Mouse (Mus musculus) CH12.LX (cell line): ENCODE measurements around the gene Ciapin1. TPM values are rescaled to one million over a fixed set of nuclear protein-coding genes. Genes with fewer than 3 reads are reported as not detected.

Source experiments
- DNase-seq: peaks from one replicate; pipeline ENCODE4 v3.0.0-alpha.2; 2013; ENCODE audit errors: extremely low read depth
- H3K27ac ChIP-seq: 2 replicates; pipeline ENCODE4 v1.5.1; 2012; ENCODE audit warnings: low read depth, mild to moderate bottlenecking, control low read depth, moderate library complexity; ENCODE audit not compliant: insufficient read depth
- H3K27me3 ChIP-seq: replicated peaks from 2 replicates; pipeline ENCODE3; 2012; ENCODE audit warnings: inconsistent platforms
- H3K36me3 ChIP-seq, 2 experiments: replicated peaks in 1 of 2; 2 replicates each; pipeline versions ENCODE3 to v1.6.1; 2012; ENCODE audit warnings: inconsistent platforms in 1 of 2, low read length in 1 of 2, mild to moderate bottlenecking in 1 of 2, mixed read lengths in 1 of 2, moderate library complexity in 1 of 2; ENCODE audit not compliant: control insufficient read depth in 1 of 2, insufficient read depth in 1 of 2
- H3K4me1 ChIP-seq, 2 experiments: 2 replicates each; pipeline ENCODE4 v1.6.1; 2012; ENCODE audit warnings: inconsistent platforms in 1 of 2, moderate library complexity in 1 of 2; ENCODE audit not compliant: insufficient read depth in 2 of 2, control insufficient read depth in 1 of 2
- H3K4me2 ChIP-seq: 2 replicates; pipeline ENCODE4 v1.6.1; 2012; ENCODE audit warnings: low read depth, mild to moderate bottlenecking, control low read depth; ENCODE audit not compliant: poor library complexity, insufficient read depth, severe bottlenecking
- H3K4me3 ChIP-seq, 3 experiments: fragments of 150-350 bp in 1 of 3; sonication (generic) in 1 of 3; replicated peaks in 1 of 3; 2 replicates each; pipeline versions ENCODE3 to v1.5.1; 2011 to 2012; ENCODE audit warnings: low read depth in 2 of 3, low read length in 2 of 3, mild to moderate bottlenecking in 2 of 3, moderate library complexity in 2 of 3, control low read depth in 1 of 3, improper control_type of control experiment in 1 of 3, inconsistent platforms in 1 of 3, mixed read lengths in 1 of 3; ENCODE audit not compliant: poor library complexity in 1 of 3
- H3K79me2 ChIP-seq: replicated peaks from 2 replicates; pipeline ENCODE4 v1.6.1; 2012; ENCODE audit warnings: mild to moderate bottlenecking, moderate library complexity; ENCODE audit not compliant: control insufficient read depth, poor library complexity, insufficient read depth, severe bottlenecking; ENCODE audit errors: extremely low read depth
- H3K9ac ChIP-seq: 2 replicates; pipeline ENCODE4 v1.6.1; 2012; ENCODE audit warnings: low read depth, mild to moderate bottlenecking, control low read depth, moderate library complexity; ENCODE audit not compliant: insufficient read depth
- H3K9me3 ChIP-seq: replicated peaks from 2 replicates; pipeline ENCODE3; 2012; ENCODE audit warnings: low read length, inconsistent platforms, mixed read lengths
- BHLHE40 ChIP-seq: IDR thresholded peaks from 2 replicates; pipeline ENCODE4 v1.6.1; 2011; ENCODE audit warnings: mild to moderate bottlenecking, low read depth, low read length, improper control_type of control experiment
- E2F4 ChIP-seq: IDR thresholded peaks from 2 replicates; pipeline ENCODE4 v1.6.1; 2011; ENCODE audit warnings: low read depth, low read length, improper control_type of control experiment; ENCODE audit not compliant: insufficient replicate concordance
- ELF1 ChIP-seq: IDR thresholded peaks from 2 replicates; pipeline ENCODE4 v1.6.1; 2014; ENCODE audit warnings: low read depth, mild to moderate bottlenecking, inconsistent platforms, low read length, improper control_type of control experiment
- ETS1 ChIP-seq: conservative IDR thresholded peaks from 2 replicates; pipeline ENCODE4 v1.6.1; 2012; ENCODE audit warnings: low read depth, mild to moderate bottlenecking, inconsistent platforms, low read length, improper control_type of control experiment, moderate library complexity
- GABPA ChIP-seq: IDR thresholded peaks from 2 replicates; pipeline ENCODE4 v1.6.1; 2012; ENCODE audit warnings: low read depth, low read length, improper control_type of control experiment, inconsistent platforms; ENCODE audit not compliant: insufficient replicate concordance
- HCFC1 ChIP-seq: IDR thresholded peaks from 2 replicates; pipeline ENCODE4 v1.6.1; 2012; ENCODE audit warnings: low read depth, mild to moderate bottlenecking, inconsistent platforms, low read length, improper control_type of control experiment
- JUND ChIP-seq: conservative IDR thresholded peaks from 2 replicates; pipeline ENCODE4 v1.6.1; 2011; ENCODE audit warnings: low read depth, low read length, improper control_type of control experiment
- MAFK ChIP-seq: IDR thresholded peaks from 2 replicates; pipeline ENCODE4 v1.6.1; 2011; ENCODE audit warnings: low read length, improper control_type of control experiment; ENCODE audit not compliant: insufficient replicate concordance
- MXI1 ChIP-seq: IDR thresholded peaks from 2 replicates; pipeline ENCODE4 v1.6.1; 2011; ENCODE audit warnings: mild to moderate bottlenecking, low read depth, low read length, improper control_type of control experiment
- MYC ChIP-seq: IDR thresholded peaks from 2 replicates; pipeline ENCODE4 v1.6.1; 2011; ENCODE audit warnings: low read depth, mild to moderate bottlenecking, improper control_type of control experiment, low read length
- PAX5 ChIP-seq: IDR thresholded peaks from 2 replicates; pipeline ENCODE4 v1.6.1; 2012; ENCODE audit warnings: low read length, inconsistent platforms, mixed read lengths
- POLR2AphosphoS2 ChIP-seq: IDR thresholded peaks from 2 replicates; pipeline ENCODE4 v1.6.1; 2011; ENCODE audit warnings: low read depth, low read length, improper control_type of control experiment
- SIN3A ChIP-seq: IDR thresholded peaks from 2 replicates; pipeline ENCODE4 v1.6.1; 2012; ENCODE audit warnings: low read length, improper control_type of control experiment, inconsistent platforms
- SMC3 ChIP-seq: IDR thresholded peaks from 2 replicates; pipeline ENCODE4 v1.6.1; 2011; ENCODE audit warnings: low read depth, low read length, improper control_type of control experiment
- TCF12 ChIP-seq: IDR thresholded peaks from 2 replicates; pipeline ENCODE4 v1.6.1; 2014; ENCODE audit warnings: low read depth, mild to moderate bottlenecking, inconsistent platforms, low read length, improper control_type of control experiment
- UBTF ChIP-seq: IDR thresholded peaks from 2 replicates; pipeline ENCODE4 v1.6.1; 2012; ENCODE audit warnings: low read depth, mild to moderate bottlenecking, inconsistent platforms, low read length, improper control_type of control experiment, moderate library complexity
- USF1 ChIP-seq: IDR thresholded peaks from 2 replicates; pipeline ENCODE4 v1.6.1; 2014; ENCODE audit warnings: low read depth, mild to moderate bottlenecking, inconsistent platforms, low read length, improper control_type of control experiment
- ZC3H11A ChIP-seq: IDR thresholded peaks from 2 replicates; pipeline ENCODE4 v1.6.1; 2012; ENCODE audit warnings: low read depth, mild to moderate bottlenecking, inconsistent platforms, low read length, improper control_type of control experiment
- ZMIZ1 ChIP-seq: IDR thresholded peaks from 2 replicates; pipeline ENCODE4 v1.6.1; 2012; ENCODE audit warnings: low read depth, mild to moderate bottlenecking, inconsistent platforms, low read length, improper control_type of control experiment
- dilution Hi-C: fragments of 300-500 bp; cut with MboI; formaldehyde crosslinking; loops from 2 replicates; pipeline ENCODE4 v1.14.3; 2020; ENCODE audit warnings: low sequenced_read_pairs; ENCODE audit not compliant: extremely low pct_unique_long_range_greater_than_20kb, extremely low pct_ligation_motif_present
- in situ Hi-C: fragments of 300-500 bp; cut with MboI; formaldehyde crosslinking; loops from 3 replicates; pipeline ENCODE4 v1.14.3; 2019; ENCODE audit warnings: low sequenced_read_pairs, low pct_ligation_motif_present, low pct_unique_long_range_greater_than_20kb, mixed read lengths
- polyA plus RNA-seq: library from polyadenylated mRNA; unstranded; fragments of >175 nt; gene quantifications from 2 replicates; pipeline ENCODE4 v1.2.1, GENCODE M21; 2012; ENCODE audit warnings: low read depth; ENCODE audit not compliant: insufficient read length
- total RNA-seq, 2 experiments: library from RNA; depleted of rRNA; stranded (reverse); fragments of 300-350 nt in 1 of 2; fragments of >200 nt in 1 of 2; gene quantifications; 2 replicates each; pipeline ENCODE4 v1.2.3; 2012 to 2014

Gene Ciapin1
- total and polyA plus RNA-seq, 3 experiments: 83.1 to 139 (median 97.1) TPM

DNA sequence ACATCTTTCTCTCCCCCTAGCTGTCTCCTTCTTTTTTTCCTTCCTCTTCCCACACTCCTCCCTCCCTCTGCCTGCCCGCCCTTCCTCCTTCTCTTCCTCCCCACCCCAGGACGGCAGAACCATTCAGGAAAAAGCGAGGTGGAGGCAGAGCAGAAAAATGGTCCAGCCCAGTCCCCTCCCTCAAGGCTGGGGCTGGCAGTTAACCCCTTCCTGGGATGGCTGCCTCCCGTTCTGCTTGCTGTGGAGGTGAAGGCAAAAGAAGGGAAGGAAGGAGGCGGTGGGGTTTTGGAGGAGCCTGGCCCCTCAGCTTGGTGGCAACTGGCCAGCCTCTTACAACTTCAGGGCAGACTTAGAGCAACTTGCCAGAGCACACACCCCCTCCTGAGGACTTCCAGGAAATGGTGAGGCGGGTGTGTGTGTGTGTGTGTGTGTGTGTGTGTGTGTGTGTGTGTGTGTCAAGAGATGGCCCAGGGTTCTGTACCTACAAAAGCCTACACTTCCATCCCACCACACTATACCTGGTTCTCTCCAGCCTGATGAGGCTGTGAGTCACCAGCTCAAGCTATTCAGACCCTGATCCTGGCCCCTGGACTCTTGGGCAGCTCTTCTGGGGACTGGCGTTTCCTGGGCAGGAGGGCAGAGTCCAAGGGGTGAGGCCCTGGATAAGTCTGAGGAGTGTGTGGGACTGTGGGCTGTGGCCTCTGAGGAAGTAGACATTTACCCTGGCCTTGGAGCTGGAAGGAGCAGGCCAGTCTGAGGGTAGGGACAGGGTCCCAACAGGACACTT is 33.1 kb upstream of the Ciapin1 start:
- no peak overlapping the region for H3K9ac ChIP-seq
- no peak overlapping the region for H3K4me3 ChIP-seq
- no peaks in the 10 kb centered on the region for H3K9me3 ChIP-seq
- peaks cover 7 to 38% of the 10 kb centered on the region in 2 experiments for H3K36me3 ChIP-seq
- H3K79me2 ChIP-seq: no peaks in the 10 kb centered on the region
- no peak overlapping the region for H3K4me2 ChIP-seq
- H3K27ac ChIP-seq: no peak overlapping the region
- dilution Hi-C loops (no loop called here), in situ Hi-C loops (loop anchor here (5.0 kb wide), 1 partner anchor 36 kb away; no protein-coding TSS in a partner anchor)
- no peak for DNase-seq
- peaks cover 17% of the 10 kb centered on the region for H3K27me3 ChIP-seq
- H3K4me1 ChIP-seq: peaks cover 0 to 26% of the 10 kb centered on the region in 2 experiments; a peak in 2 of 4 replicates
- no peak for TF ChIP-seq GABPA
- no peak for TF ChIP-seq BHLHE40
- TF ChIP-seq TCF12: no peak
- TF ChIP-seq HCFC1: no peak
- no peak for TF ChIP-seq UBTF
- no peak for TF ChIP-seq ETS1
- TF ChIP-seq, all 38 proteins: peak for 0

GRCm38 (mm10) chr8:94870474-94871107 is 32.4 kb upstream of the Ciapin1 start:
- TF ChIP-seq POLR2AphosphoS2 (no peak), USF1 (no peak), JUND (no peak), SMC3 (no peak)
- H3K4me2 ChIP-seq: no peak overlapping the region
- H3K9ac ChIP-seq: no peak overlapping the region
- H3K27me3 ChIP-seq: peaks cover 15% of the 10 kb centered on the region
- H3K79me2 ChIP-seq: no peaks in the 10 kb centered on the region
- no peak overlapping the region for H3K4me3 ChIP-seq
- peaks cover 13 to 45% of the 10 kb centered on the region in 2 experiments for H3K36me3 ChIP-seq
- H3K4me1 ChIP-seq: peaks cover 0 to 24% of the 10 kb centered on the region in 2 experiments; a peak in 2 of 4 replicates
- H3K27ac ChIP-seq: no peak overlapping the region
- in situ Hi-C loops (loop anchor here (5.0 kb wide), 1 partner anchor 37 kb away; no protein-coding TSS in a partner anchor), dilution Hi-C loops (no loop called here)
- H3K9me3 ChIP-seq: no peaks in the 10 kb centered on the region
- no peak for DNase-seq

GRCm38 (mm10) chr8:94870003-94870402 is 31.8 kb upstream of the Ciapin1 start:
- no peaks in the 10 kb centered on the region for H3K79me2 ChIP-seq
- no peak overlapping the region for H3K4me2 ChIP-seq
- H3K4me1 ChIP-seq: peaks cover 0 to 18% of the 10 kb centered on the region in 2 experiments; a peak in 2 of 4 replicates
- TF ChIP-seq MYC (no peak), ETS1 (no peak), SIN3A (no peak), JUND (no peak), HCFC1 (no peak), ZC3H11A (no peak), PAX5 (no peak), MAFK (no peak), ZMIZ1 (no peak), MXI1 (no peak), ELF1 (no peak), E2F4 (no peak)
- H3K36me3 ChIP-seq: peaks cover 19 to 51% of the 10 kb centered on the region in 2 experiments
- H3K4me3 ChIP-seq: no peak overlapping the region
- no peak for DNase-seq
- no peak overlapping the region for H3K27ac ChIP-seq
- no peak overlapping the region for H3K9ac ChIP-seq
- H3K27me3 ChIP-seq: peaks cover 9% of the 10 kb centered on the region
- dilution Hi-C loops: no loop called here
- no peaks in the 10 kb centered on the region for H3K9me3 ChIP-seq
- in situ Hi-C loops: loop anchor here (5.0 kb wide), 1 partner anchor 37 kb away; no protein-coding TSS in a partner anchor
